ENCODE assay signal across 12 mouse cellular contexts in the genomic region with DNA sequence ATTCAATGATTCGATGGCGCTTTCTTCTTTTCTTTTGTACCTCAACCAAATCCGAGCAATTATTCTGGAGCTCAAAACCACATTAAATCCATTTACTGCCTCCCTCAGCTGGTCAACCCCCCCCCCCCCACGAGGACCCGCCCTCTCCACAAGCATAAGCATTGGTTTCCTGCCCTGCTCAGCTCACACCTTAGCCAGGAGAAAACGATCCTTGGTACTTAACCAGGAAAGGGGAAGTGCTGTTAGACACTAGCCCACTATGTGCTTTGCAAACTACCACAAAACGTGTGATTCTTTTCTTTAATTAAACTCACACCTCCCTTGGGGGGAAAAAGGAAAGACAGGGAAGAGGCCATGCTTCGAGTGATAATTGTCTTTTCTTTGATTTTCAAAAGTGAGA.
A peak's percentile ranks its signal among the peaks of the same experiment; 100 is the strongest.
DNase-seq lines count a peak whose midpoint lies in the region; ATAC-seq and TF ChIP-seq lines count a peak whose summit lies in the region.
"Had no signal": no experiment of that assay in that cellular context is flagged by ENCODE, and none has a peak within 500 bp of the region (broad histone marks: within the 10 kb centered on the region; RNA-seq: fewer than 3 reads in every experiment).

No protein-coding gene starts in this region.

- DNase-seq in embryonic facial prominence, embryonic 10.5 days (ENCODE audit: low spot score) = no peak
- no peak for DNase-seq in heart, postnatal 4 days
- DNase-seq in limb, embryonic 14.5 days (ENCODE audit: low spot score) = no peak
- DNase-seq in lung, postnatal 25 days (ENCODE audit: low spot score) = no peak

- no peak overlapping the region; the same call in 1 of the 2 replicates for H3K4me3 ChIP-seq in embryonic facial prominence, embryonic 13.5 days
- H3K4me3 ChIP-seq in embryonic facial prominence, embryonic 10.5 days = no peak overlapping the region
- H3K4me3 ChIP-seq in heart, embryonic 16.5 days (ENCODE audit: low read length) = no peak overlapping the region
- H3K4me3 ChIP-seq in midbrain, embryonic 12.5 days = no peak overlapping the region
- H3K4me3 ChIP-seq in midbrain, embryonic 13.5 days (replicated peaks) = no peak overlapping the region
- H3K4me3 ChIP-seq in limb, embryonic 14.5 days (replicated peaks; ENCODE audit: low read length) = no peak overlapping the region
- H3K4me3 ChIP-seq: hindbrain, embryonic 10.5 days had no signal

- no peaks in the 10 kb centered on the region for H3K36me3 ChIP-seq in embryonic facial prominence, embryonic 13.5 days
- H3K36me3 ChIP-seq in embryonic facial prominence, embryonic 10.5 days (replicated peaks) = no peaks in the 10 kb centered on the region
- no peaks in the 10 kb centered on the region for H3K36me3 ChIP-seq in heart, embryonic 16.5 days (ENCODE audit: control insufficient read depth, insufficient read depth)
- no peaks in the 10 kb centered on the region for H3K36me3 ChIP-seq in midbrain, embryonic 12.5 days
- no peaks in the 10 kb centered on the region for H3K36me3 ChIP-seq in midbrain, embryonic 13.5 days
- H3K36me3 ChIP-seq in limb, embryonic 14.5 days (ENCODE audit: control insufficient read depth, insufficient read depth, low read length) = no peaks in the 10 kb centered on the region
- H3K36me3 ChIP-seq: embryonic facial prominence, embryonic 15.5 days; hindbrain, embryonic 10.5 days; stomach, embryonic 15.5 days had no signal

- 37% methylated on average over 8 of the region's 8 CpGs for WGBS in embryonic facial prominence, embryonic 13.5 days
- WGBS in embryonic facial prominence, embryonic 10.5 days = 49% methylated on average over 8 of the region's 8 CpGs
- 43% methylated on average over 8 of the region's 8 CpGs for WGBS in heart, embryonic 16.5 days
- 57% methylated on average over 8 of the region's 8 CpGs for WGBS in midbrain, embryonic 12.5 days
- WGBS in midbrain, embryonic 13.5 days = 53% methylated on average over 8 of the region's 8 CpGs
- 35% methylated on average over 8 of the region's 8 CpGs for WGBS in limb, embryonic 14.5 days

- H3K9me3 ChIP-seq in embryonic facial prominence, embryonic 13.5 days = no peaks in the 10 kb centered on the region
- no peaks in the 10 kb centered on the region for H3K9me3 ChIP-seq in embryonic facial prominence, embryonic 10.5 days
- no peaks in the 10 kb centered on the region for H3K9me3 ChIP-seq in heart, embryonic 16.5 days (replicated peaks; ENCODE audit: control insufficient read depth, low read length)
- no peaks in the 10 kb centered on the region for H3K9me3 ChIP-seq in midbrain, embryonic 12.5 days
- no peaks in the 10 kb centered on the region for H3K9me3 ChIP-seq in midbrain, embryonic 13.5 days
- H3K9me3 ChIP-seq in limb, embryonic 14.5 days (ENCODE audit: control insufficient read depth, low read length) = no peaks in the 10 kb centered on the region
- H3K9me3 ChIP-seq: embryonic facial prominence, embryonic 15.5 days; hindbrain, embryonic 10.5 days; stomach, embryonic 15.5 days had no signal

- H3K27me3 ChIP-seq in embryonic facial prominence, embryonic 13.5 days = peaks cover 27% of the 10 kb centered on the region
- peaks cover 28% of the 10 kb centered on the region for H3K27me3 ChIP-seq in embryonic facial prominence, embryonic 10.5 days (replicated peaks; ENCODE audit: low read depth, poor library complexity, severe bottlenecking)
- H3K27me3 ChIP-seq in heart, embryonic 16.5 days (ENCODE audit: control insufficient read depth, insufficient read depth, low read length) = peaks cover 6% of the 10 kb centered on the region
- H3K27me3 ChIP-seq in midbrain, embryonic 12.5 days = peaks cover 30% of the 10 kb centered on the region
- peaks cover 25% of the 10 kb centered on the region for H3K27me3 ChIP-seq in midbrain, embryonic 13.5 days
- no peaks in the 10 kb centered on the region for H3K27me3 ChIP-seq in limb, embryonic 14.5 days (ENCODE audit: control insufficient read depth, insufficient read depth, low read length)

- no peak overlapping the region for H3K9ac ChIP-seq in embryonic facial prominence, embryonic 13.5 days
- no peak overlapping the region for H3K9ac ChIP-seq in heart, embryonic 16.5 days (ENCODE audit: low read length)
- no peak overlapping the region for H3K9ac ChIP-seq in midbrain, embryonic 12.5 days (replicated peaks)
- no peak overlapping the region for H3K9ac ChIP-seq in midbrain, embryonic 13.5 days (replicated peaks)
- H3K9ac ChIP-seq in limb, embryonic 14.5 days (ENCODE audit: low read depth, low read length, severe bottlenecking) = no peak overlapping the region
- H3K9ac ChIP-seq: embryonic facial prominence, embryonic 15.5 days; stomach, embryonic 15.5 days had no signal

- peak overlapping the region; percentile 54 for H3K4me2 ChIP-seq in embryonic facial prominence, embryonic 13.5 days
- 0 out of 2 replicates have a peak overlapping the region, but pooled peaks have one; percentile 68 for H3K4me2 ChIP-seq in heart, embryonic 16.5 days (ENCODE audit: low read depth, low read length)
- H3K4me2 ChIP-seq in midbrain, embryonic 12.5 days (replicated peaks) = peak overlapping the region; percentile 30
- no peak overlapping the region for H3K4me2 ChIP-seq in midbrain, embryonic 13.5 days (replicated peaks)
- H3K4me2 ChIP-seq in limb, embryonic 14.5 days (replicated peaks; ENCODE audit: low read depth, low read length, severe bottlenecking) = peak overlapping the region; percentile 8; the same call in 1 of the 2 replicates

- no peak overlapping the region for H3K27ac ChIP-seq in embryonic facial prominence, embryonic 13.5 days
- no peak overlapping the region for H3K27ac ChIP-seq in embryonic facial prominence, embryonic 10.5 days (replicated peaks)
- no peak overlapping the region for H3K27ac ChIP-seq in heart, embryonic 16.5 days (ENCODE audit: low read length)
- H3K27ac ChIP-seq in midbrain, embryonic 12.5 days (replicated peaks) = no peak overlapping the region
- no peak overlapping the region for H3K27ac ChIP-seq in midbrain, embryonic 13.5 days
- no peak overlapping the region for H3K27ac ChIP-seq in limb, embryonic 14.5 days (replicated peaks; ENCODE audit: low read depth, low read length)
- H3K27ac ChIP-seq: embryonic facial prominence, embryonic 15.5 days; hindbrain, embryonic 10.5 days; kidney, postnatal 0 days; stomach, embryonic 15.5 days had no signal

- no peak for ATAC-seq in embryonic facial prominence, embryonic 13.5 days (ENCODE audit: insufficient number of reproducible peaks, insufficient read depth, low FRiP score, low TSS enrichment, low read depth)
- ATAC-seq in heart, embryonic 16.5 days (replicated peaks; ENCODE audit: extremely low read depth, insufficient read depth, low FRiP score) = no peak
- ATAC-seq in midbrain, embryonic 12.5 days (ENCODE audit: low FRiP score, low read depth) = no peak
- no peak for ATAC-seq in midbrain, embryonic 13.5 days
- ATAC-seq in limb, embryonic 14.5 days (ENCODE audit: low FRiP score, low read depth) = no peak

- no peaks in the 10 kb centered on the region for H3K4me1 ChIP-seq in embryonic facial prominence, embryonic 13.5 days
- H3K4me1 ChIP-seq in embryonic facial prominence, embryonic 10.5 days = no peaks in the 10 kb centered on the region
- no peaks in the 10 kb centered on the region for H3K4me1 ChIP-seq in heart, embryonic 16.5 days (ENCODE audit: control insufficient read depth, insufficient read depth, low read length)
- H3K4me1 ChIP-seq in midbrain, embryonic 12.5 days = no peaks in the 10 kb centered on the region; the same call in 1 of the 2 replicates
- peaks cover 12% of the 10 kb centered on the region for H3K4me1 ChIP-seq in midbrain, embryonic 13.5 days (replicated peaks)
- H3K4me1 ChIP-seq in limb, embryonic 14.5 days (ENCODE audit: control insufficient read depth, insufficient read depth, low read length) = no peaks in the 10 kb centered on the region
- H3K4me1 ChIP-seq: embryonic facial prominence, embryonic 15.5 days; hindbrain, embryonic 10.5 days; stomach, embryonic 15.5 days had no signal

- TF ChIP-seq POLR2A in limb, embryonic 14.5 days (IDR thresholded peaks at IDR 0.05; ENCODE audit: borderline replicate concordance, extremely low read depth, insufficient read depth, insufficient read length) = no peak
